Mouse (Mus musculus) Patski (cell line): ENCODE measurements at regions not wholly inside any gene's neighbourhood (a gene's known extent, or its start where the extent isn't known, plus 50 kb on each side); places are given as distances from the start of the nearest gene placed in this dataset.

Experiments
- ATAC-seq: fragments of 100-300 bp; one replicate; pipeline ENCODE4 v1.8.0; 2021
- CTCF ChIA-PET: fragments of 350-600 bp; sonication (Branson Sonifier 250); formaldehyde crosslinking; loops from one replicate; lab custom pipeline; 2022; ENCODE audit warnings: inconsistent platforms; lab: Charles Lee
- POLR2A ChIA-PET: fragments of 350-600 bp; sonication (Branson Sonifier 250); formaldehyde crosslinking; loops from one replicate; lab custom pipeline; 2022; ENCODE audit warnings: antibody characterized with exemption, inconsistent platforms; lab: Charles Lee
- DNase-seq: peaks from one replicate; pipeline ENCODE4 v3.0.0-alpha.2; 2011; ENCODE audit warnings: low read depth, low spot score
- H3K27me3 ChIP-seq: fragments of 371-371 bp; one replicate; pipeline ENCODE4 v1.5.1; 2021
- CTCF ChIP-seq: fragments of 100-300 bp; IDR thresholded peaks from one replicate; pipeline ENCODE4 v1.5.1; 2021
- in situ Hi-C: fragments of 300-500 bp; cut with MboI; formaldehyde crosslinking; loops from 3 replicates; pipeline ENCODE4 v1.11.1; 2018; ENCODE audit warnings: low pct_unique_long_range_greater_than_20kb, mixed read lengths

DNA sequence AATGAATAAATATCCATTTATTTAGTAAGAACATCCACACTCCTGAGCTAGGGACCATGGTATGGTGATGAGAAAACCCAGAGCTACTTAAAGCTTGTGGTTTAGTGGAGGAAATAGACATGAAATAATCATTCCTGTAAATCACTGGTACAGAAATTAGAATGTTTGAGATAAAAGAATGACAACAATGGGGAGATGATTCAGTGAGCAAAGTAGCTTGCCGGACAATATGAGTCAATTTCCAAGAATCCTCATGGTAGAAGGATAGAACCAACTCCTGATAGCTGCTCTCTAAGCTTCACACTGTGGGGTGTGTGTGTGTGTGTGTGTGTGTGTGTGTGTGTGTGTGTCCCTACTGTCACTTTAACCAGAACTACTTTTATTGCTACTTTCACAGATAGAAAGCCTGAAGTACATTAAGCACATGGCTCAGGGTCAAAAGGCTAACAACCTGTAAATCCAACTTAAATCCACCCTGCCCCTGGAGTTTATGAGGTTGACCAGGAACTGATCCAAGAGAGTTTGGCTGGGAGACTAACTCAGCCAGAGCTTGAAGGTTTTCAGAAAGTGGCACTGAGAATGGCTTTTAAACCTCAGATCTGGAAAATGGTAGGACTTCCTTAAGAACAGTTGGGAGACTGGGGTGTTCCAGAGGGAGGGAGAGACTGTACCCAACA, 336.9 kb upstream of the Gcfc2 start:
- in situ Hi-C loops, result no loop called here
- H3K27me3 ChIP-seq, result no peaks in the 10 kb centered on the region
- POLR2A ChIA-PET, result interaction anchor here (0.5 kb wide), 1 partner anchor 14 kb away, joined by 3 read pairs; no protein-coding TSS in a partner anchor
- TF ChIP-seq CTCF, result no peak
- ATAC-seq (peak; percentile 89), DNase-seq (peak; percentile 19)
- CTCF ChIA-PET, result no interaction called here

DNA sequence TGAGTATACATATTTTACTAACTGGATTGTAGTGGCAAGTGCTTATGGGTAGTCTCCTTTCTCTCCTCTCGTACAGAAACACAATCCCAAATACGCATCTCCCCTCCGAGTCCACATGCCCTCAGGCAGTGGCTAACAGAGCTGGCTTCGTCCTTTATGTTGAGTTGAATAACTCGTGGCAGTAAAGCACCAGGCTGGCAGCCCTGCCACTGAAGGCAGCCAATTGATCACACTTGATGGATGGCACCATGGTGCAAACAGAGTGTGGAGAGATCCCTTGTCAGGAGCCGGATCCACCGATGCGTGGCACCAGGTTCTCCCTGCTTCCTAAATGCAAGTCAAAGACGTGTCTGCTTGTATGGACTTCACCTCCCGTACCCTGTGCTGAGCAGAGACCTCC, 333.7 kb upstream of the Gcfc2 start:
- CTCF ChIA-PET, result no interaction called here

DNA sequence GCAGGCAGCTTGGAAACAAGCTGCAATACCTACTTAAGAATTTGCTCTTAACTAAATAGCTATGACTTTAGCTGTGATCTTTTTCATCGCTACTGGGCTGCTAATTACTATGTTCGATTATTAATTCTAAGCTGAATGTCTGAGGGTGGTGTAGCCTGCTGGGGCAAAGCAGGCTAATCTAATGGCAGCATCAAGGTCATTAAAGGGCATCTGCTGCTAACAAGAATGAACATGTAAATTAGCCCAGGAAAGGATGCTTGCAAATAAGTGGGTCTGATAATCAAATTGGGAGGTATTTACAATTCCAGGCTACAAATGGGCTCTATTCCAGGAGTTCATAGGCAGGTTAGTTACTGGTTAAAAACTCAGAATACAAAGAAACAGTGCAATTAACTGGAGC, 327.5 kb upstream of the Gcfc2 start:
- POLR2A ChIA-PET, result no interaction called here
- DNase-seq, result no peak
- TF ChIP-seq CTCF, result no peak
- no peak for ATAC-seq
- in situ Hi-C loops, result no loop called here
- no peaks in the 10 kb centered on the region for H3K27me3 ChIP-seq
- CTCF ChIA-PET, result no interaction called here

More for the DNA sequence above, 333.7 kb upstream of the Gcfc2 start:
- H3K27me3 ChIP-seq, result no peaks in the 10 kb centered on the region
- TF ChIP-seq CTCF, result no peak
- DNase-seq, result no peak
- no peak for ATAC-seq
- in situ Hi-C loops, result no loop called here
- POLR2A ChIA-PET, result no interaction called here

DNA sequence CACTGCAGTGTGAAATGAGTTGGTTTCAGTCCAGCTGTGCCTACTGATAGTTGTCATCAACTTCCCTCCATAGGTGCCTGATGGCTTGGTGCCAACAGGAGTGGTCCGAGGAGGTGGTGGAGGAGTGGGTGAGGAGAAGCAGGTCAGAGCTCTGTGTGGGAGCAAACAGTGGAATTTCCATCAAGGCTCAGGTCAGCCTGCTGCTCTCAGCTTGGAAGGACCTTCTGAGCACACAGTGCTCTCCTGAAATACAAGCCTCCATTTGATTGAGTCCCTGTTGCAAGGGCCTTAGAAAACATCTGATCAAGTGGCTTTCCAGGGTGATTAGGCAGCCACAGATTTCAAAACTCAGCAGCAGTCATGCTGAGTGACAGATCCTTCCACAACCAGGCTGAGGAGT, 314.8 kb upstream of the Gcfc2 start:
- TF ChIP-seq CTCF, result no peak
- POLR2A ChIA-PET, result no interaction called here
- CTCF ChIA-PET, result no interaction called here
- in situ Hi-C loops, result no loop called here
- no peak for DNase-seq
- ATAC-seq, result no peak
- no peaks in the 10 kb centered on the region for H3K27me3 ChIP-seq

DNA sequence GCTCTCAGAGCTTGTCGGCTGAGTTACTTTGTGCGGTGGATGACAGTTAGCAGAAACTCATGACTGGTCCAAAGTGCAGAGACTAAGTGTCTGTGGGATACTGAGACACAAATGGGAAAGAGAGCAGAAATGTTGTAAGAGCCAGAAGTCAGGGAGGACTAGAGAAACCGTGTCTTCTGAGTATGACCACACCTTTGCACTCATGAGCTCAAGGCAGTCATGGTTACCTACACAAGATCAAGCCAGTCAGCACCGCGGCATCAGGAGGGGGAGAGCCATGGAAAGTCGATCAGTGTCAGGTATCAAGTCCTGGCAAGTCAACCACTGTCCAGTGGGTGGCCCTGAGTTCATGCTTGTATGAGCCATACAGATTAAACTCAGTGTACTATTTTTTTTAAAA, 311.5 kb upstream of the Gcfc2 start:
- in situ Hi-C loops, result no loop called here
- DNase-seq (no peak), ATAC-seq (no peak)
- CTCF ChIA-PET, result interaction anchor here (1.3 to 1.6 kb wide), 2 partner anchors 9 to 12 kb away, joined by 3 to 5 read pairs; no protein-coding TSS in a partner anchor
- no peak for TF ChIP-seq CTCF
- POLR2A ChIA-PET, result no interaction called here
- peaks cover 13% of the 10 kb centered on the region for H3K27me3 ChIP-seq

DNA sequence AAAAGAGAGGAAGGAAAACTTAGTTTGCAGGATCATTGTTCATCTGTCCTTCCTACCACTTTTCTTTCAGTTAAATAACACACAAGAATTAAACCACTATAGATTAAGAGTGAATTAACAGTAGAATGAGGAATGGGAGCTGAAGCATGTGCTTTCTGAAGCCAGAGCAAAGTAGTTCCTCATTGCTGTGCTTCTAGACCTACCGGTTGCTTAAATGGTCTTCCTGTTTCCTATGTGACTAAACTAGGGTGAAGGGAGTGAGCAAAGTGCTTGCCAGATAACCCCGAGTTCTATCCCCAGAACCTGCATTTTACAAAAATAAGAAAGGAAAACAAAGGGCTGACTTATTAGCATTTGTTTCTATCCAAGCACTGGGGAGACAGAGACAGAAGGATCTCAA, 305.5 kb upstream of the Gcfc2 start:
- in situ Hi-C loops, result no loop called here
- POLR2A ChIA-PET, result no interaction called here
- no peak for TF ChIP-seq CTCF
- ATAC-seq (no peak), DNase-seq (no peak)
- CTCF ChIA-PET, result no interaction called here
- H3K27me3 ChIP-seq, result peaks cover 13% of the 10 kb centered on the region

DNA sequence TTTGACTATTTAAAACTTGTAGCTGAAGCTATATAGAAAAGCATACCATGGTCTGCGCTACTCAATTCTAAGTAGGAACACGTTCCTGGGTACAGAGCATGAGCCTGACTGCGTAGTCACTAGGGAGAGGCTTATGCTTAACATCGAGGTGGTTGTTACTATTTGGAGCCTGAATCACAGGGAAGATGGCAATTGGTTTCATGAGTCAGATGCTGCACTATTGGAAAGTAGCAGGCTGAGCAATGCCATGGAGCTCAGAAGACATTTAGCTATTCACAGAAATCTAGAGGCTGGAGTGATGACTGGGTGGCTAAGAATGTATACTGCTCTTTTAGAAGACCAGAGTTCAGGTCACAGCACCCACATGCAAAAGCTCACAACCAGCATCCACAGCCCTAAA, 302.4 kb upstream of the Gcfc2 start:
- peaks cover 8% of the 10 kb centered on the region for H3K27me3 ChIP-seq
- DNase-seq (no peak), ATAC-seq (no peak)
- POLR2A ChIA-PET, result no interaction called here
- in situ Hi-C loops, result no loop called here
- no peak for TF ChIP-seq CTCF
- CTCF ChIA-PET, result interaction anchor here (2.0 kb wide), 1 partner anchor 9 kb away, joined by 5 read pairs; no protein-coding TSS in a partner anchor

DNA sequence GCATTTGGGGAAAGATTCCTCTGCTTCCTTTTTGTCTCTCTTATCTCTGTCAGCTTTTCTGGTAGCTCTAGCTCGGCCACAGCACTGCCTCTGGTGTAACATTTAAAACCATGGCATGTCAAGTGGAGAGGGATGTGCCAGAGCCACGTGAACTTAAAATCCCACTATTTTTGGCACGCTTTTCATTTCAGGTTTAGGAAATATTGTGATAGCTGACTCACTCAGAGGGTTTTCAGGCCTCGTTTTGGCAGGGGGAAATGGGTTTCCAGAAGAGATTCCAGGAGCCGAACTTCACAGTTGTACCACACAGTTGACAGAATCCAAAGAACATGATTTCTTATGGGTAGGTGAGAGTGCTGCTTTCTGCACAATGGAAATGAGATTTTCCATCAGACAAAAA, 300.8 kb upstream of the Gcfc2 start:
- ATAC-seq, result no peak
- in situ Hi-C loops, result no loop called here
- DNase-seq, result no peak
- no peak for TF ChIP-seq CTCF
- CTCF ChIA-PET, result no interaction called here
- H3K27me3 ChIP-seq, result peaks cover 8% of the 10 kb centered on the region
- POLR2A ChIA-PET, result no interaction called here

DNA sequence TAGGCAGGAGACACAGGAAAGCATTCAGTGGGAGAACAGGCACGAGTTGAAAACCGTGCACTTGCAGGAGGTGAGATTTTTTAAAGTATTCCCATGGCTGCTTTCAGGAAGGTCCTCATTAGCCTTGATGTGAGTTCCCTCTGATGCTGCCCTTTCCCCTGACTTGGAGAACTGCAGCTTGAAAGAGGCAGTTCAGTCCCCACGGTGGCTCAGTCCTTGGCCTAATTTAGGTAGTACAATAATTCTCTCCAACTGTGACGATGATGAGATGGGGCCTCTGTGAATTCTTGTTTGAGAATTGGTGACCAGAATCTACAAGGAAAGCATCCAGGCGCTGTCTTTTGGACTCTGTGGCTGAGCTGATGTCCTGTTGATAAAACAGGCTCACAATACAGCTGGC, 298.5 kb upstream of the Gcfc2 start:
- H3K27me3 ChIP-seq, result peaks cover 12% of the 10 kb centered on the region
- no peak for TF ChIP-seq CTCF
- ATAC-seq (no peak), DNase-seq (no peak)
- CTCF ChIA-PET, result interaction anchor here (1.1 kb wide), 1 partner anchor 44 kb away, joined by 3 read pairs; no protein-coding TSS in a partner anchor
- POLR2A ChIA-PET, result no interaction called here
- in situ Hi-C loops, result no loop called here

DNA sequence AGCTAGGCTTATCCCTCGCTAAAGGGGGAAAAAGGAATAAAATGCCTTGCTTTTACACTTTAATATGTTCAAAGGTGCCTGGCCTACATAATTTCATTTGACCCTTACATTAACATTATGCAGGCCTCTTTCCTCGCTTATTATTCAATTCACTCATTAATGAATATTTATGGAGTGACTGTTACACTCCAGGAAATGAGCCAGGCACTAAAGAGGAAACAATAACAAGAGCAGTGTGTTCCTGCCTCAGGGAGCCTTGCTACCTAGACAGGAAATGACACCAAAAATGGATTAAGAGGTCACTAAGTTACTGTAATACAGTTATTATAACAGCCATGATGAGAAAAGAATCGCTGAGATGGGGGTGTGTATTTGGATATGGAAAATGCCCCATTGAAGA, 289.9 kb upstream of the Gcfc2 start:
- ChIA-PET CTCF (interaction anchor here (0.5 kb wide), 2 partner anchors 63 to 751 kb away, joined by 3 read pairs; no protein-coding TSS in a partner anchor), POLR2A (no interaction called here)
- in situ Hi-C loops, result no loop called here
- DNase-seq (no peak), ATAC-seq (no peak)
- peaks cover under 1% of the 10 kb centered on the region for H3K27me3 ChIP-seq
- TF ChIP-seq CTCF, result no peak

DNA sequence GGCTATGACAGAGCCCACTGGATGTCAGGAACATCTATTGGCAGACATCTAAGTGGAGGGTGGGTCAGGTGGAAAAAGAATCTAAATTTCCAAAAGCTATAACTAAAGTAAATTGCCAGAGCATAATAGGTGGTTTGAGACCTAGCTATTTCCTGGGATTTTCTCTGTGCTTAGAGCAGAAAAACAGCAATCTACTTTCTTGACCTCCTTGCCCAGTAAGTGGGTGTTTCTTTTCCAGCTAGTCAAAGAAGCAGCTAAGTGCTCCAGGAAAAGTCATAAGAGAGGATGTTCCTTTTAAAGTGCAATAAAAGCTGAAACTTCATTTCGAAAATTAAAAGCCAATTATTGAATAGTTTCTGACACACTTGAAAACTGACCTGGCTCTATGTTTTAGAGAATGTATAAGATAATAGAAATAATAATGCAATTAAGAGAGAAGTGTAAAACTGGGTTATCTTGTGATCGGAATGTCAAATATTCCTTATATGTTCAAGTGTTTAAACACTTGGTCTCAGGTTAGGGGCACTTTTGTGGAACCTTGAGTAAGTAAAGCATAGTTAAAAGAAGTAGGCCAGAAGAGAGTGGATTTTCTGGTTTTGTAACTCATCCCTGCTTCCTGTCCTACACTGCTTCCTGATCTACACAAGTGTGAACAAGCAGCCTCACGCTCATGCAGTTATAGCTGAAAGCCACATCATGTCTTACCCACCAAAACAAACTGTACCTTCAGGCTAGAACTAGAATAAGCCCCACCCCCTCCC, 275.7 kb upstream of the Gcfc2 start:
- POLR2A ChIA-PET, result no interaction called here
- in situ Hi-C loops, result no loop called here
- CTCF ChIA-PET, result no interaction called here
- no peak for TF ChIP-seq CTCF
- ATAC-seq (no peak), DNase-seq (no peak)
- peaks cover 6% of the 10 kb centered on the region for H3K27me3 ChIP-seq
